Mouse (Mus musculus) lung, postnatal 25 days (tissue): ENCODE data around the gene Slc38a9.

Source experiments
- DNase-seq: peaks from one replicate; pipeline ENCODE4 v3.0.0; 2022; ENCODE audit warnings: low spot score

The Slc38a9 gene

DNA sequence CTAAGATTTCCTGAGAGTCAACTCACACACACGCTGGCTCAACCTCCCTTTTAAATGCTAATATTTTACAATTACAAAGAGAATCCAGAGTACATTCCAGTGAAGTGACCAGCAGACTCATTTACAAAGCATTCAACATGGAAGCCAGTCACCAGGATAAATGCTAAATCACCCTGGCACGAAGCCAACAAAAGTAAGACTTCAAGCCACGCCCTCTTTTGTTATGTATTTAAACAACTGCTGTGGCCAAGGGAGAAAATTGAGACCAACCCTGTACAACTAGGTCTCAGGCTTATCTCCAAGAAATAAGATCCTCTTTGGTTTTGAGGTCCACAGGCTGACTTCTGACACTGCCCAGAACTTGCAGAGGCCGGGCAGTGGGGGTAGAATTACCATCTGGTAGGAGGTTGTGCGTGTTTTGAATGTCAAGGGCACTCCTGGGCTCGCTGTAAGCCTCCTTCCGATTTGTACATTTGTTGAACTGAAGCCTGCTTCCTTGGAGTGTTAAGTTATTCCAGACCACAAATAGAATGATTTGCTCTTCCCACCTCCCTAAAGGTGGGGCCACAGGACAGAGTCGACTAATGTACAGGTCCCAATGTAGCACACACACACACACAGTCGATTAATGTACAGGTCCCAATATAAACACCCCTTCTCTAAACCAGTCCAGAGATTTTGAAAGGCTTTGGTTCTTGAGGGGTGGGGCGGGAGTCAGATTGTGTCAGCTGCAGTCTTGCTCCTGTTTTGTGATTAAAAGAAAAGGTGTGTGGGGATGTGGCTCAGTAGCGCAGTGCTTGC is 110.2 kb downstream of the Slc38a9 start:
- peak; percentile 53 for DNase-seq

GRCm38 (mm10) chr13:112771447-112772208 is 111.1 kb downstream of the Slc38a9 start:
- DNase-seq = peak; percentile 73

DNA sequence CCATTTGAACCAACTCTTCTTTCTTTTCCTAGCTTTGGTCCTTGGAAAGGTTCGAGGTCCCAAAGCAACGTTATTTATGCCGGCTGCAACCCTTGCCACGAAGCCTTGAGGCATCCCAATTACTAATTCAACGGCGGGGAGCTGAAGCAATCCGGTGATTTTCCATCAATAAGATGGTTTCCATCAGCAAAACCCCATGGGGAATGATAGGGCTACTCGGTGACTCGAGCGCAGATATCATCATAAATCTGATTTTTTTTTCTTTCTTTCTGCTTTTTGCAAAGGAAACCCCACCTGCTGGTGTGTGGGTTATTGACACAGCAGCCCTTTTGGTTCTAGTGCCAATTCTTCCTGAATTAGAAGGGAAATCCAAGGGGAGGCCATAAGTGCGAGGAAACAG is 111.7 kb downstream of the Slc38a9 start:
- no peak for DNase-seq

DNA sequence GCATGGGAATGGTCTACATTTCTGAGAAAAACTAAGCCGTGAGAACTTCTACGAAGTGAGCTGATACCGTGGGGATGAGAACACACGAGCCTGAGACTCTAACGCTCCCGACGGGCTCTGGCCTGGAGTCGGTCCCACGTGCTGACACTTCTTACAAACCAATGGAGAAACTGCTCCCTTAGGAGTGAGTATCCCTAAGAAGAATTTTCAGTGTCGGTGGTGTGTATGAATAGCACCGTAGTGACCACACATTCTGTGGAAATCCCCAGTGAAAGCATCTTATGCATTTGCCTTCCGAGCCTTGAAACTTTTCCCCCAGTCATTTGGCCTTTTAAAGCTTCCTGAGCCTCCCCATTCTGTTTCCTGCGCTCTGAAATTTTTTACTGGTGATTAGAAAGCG is 112.3 kb downstream of the Slc38a9 start:
- DNase-seq = no peak

- DNase-seq = no peak
Measured at GRCm38 (mm10) chr13:112773991-112774675, 113.6 kb downstream of the Slc38a9 start.

DNA sequence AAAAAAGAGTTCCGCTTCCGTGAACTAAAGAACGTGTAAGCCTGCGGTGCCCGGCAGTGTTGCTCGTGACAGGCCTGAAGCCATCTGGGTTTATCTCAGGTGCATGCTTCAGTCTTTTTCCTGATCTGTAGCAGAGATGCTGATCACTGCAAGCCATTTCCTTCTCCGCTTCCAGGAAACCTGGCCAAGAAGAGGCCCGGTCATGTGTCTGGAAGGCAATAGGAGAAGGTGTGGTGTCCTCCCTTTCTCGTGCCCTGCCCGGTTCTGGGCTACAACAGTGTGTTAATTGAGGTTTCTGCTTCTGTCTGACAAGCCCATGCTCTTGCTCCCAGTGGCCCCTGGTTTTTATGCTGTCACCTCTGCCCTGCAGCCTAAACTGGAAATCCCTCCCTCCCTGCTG is 115.3 kb downstream of the Slc38a9 start:
- no peak for DNase-seq

- no peak for DNase-seq
Measured at GRCm38 (mm10) chr13:112778407-112778806, 117.9 kb downstream of the Slc38a9 start.

DNA sequence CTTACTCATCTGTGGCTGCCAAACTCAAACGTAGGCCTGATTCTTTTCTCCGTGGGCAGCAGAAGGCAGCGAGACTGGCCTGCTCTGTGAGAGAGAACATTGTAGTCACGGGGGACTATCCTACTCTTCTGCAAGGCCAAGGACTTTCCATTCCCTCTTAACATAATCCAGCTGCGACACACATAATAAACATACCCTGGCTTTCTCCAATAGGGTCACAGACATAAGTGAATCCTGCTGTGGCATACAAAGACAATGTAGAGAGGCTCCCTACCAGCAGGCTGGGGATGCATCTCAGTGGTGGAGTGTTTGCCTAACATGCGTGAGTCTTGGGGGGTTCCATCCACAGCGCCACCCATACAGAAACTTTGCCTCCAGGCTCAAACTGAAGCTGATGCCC is 124.8 kb downstream of the Slc38a9 start:
- no peak for DNase-seq

- no peak for DNase-seq
Measured at GRCm38 (mm10) chr13:112786142-112786541, 125.6 kb downstream of the Slc38a9 start.

GRCm38 (mm10) chr13:112786942-112787533 is 126.5 kb downstream of the Slc38a9 start:
- DNase-seq = no peak
